Mouse (Mus musculus) myocyte (in vitro differentiated cells): ENCODE measurements at regions not wholly inside any gene's neighbourhood (a gene's known extent, or its start where the extent isn't known, plus 50 kb on each side); places are given as distances from the start of the nearest gene placed in this dataset.

Experiments used
- H3K27me3 ChIP-seq: one replicate; pipeline ENCODE4 v1.6.1; 2011; ENCODE audit not compliant: control insufficient read depth, insufficient read depth, insufficient read length
- H3K36me3 ChIP-seq: one replicate; pipeline ENCODE4 v1.6.1; 2011; ENCODE audit not compliant: control insufficient read depth, insufficient read depth
- H3K4me2 ChIP-seq: one replicate; pipeline ENCODE4 v1.6.1; 2011; ENCODE audit warnings: low read depth, control low read depth
- H3K4me3 ChIP-seq: one replicate; pipeline ENCODE4 v1.5.1; 2011; ENCODE audit warnings: mild to moderate bottlenecking, control low read depth, moderate library complexity
- H3K79me2 ChIP-seq: one replicate; pipeline ENCODE4 v1.6.1; 2011; ENCODE audit not compliant: control insufficient read depth, insufficient read depth
- H3ac ChIP-seq: one replicate; pipeline ENCODE4 v1.6.1; 2011; ENCODE audit not compliant: control insufficient read depth, insufficient read length
- CEBPB ChIP-seq: IDR thresholded peaks from 2 replicates; pipeline ENCODE4 v1.6.1; 2011; ENCODE audit warnings: mild to moderate bottlenecking, moderate library complexity; ENCODE audit not compliant: poor library complexity, insufficient read depth, severe bottlenecking
- E2F4 ChIP-seq: IDR thresholded peaks from one replicate; pipeline ENCODE4 v1.6.1; 2011; ENCODE audit warnings: mild to moderate bottlenecking, control low read depth, moderate library complexity; ENCODE audit not compliant: insufficient read depth
- MAX ChIP-seq: IDR thresholded peaks from one replicate; pipeline ENCODE4 v1.6.1; 2011; ENCODE audit warnings: low read depth, mild to moderate bottlenecking, control low read depth
- MYOD1 ChIP-seq, 3 experiments: IDR thresholded peaks; one replicate each; pipeline ENCODE4 v1.6.1; 2011; ENCODE audit warnings: control low read depth in 2 of 3, low read depth in 2 of 3, mild to moderate bottlenecking in 2 of 3, moderate library complexity in 1 of 3; ENCODE audit not compliant: insufficient read length in 2 of 3, control insufficient read depth in 1 of 3
- MYOG ChIP-seq, 3 experiments: IDR thresholded peaks; one replicate each; pipeline ENCODE4 v1.6.1; 2011; ENCODE audit warnings: control low read depth in 2 of 3, low read depth in 2 of 3, mild to moderate bottlenecking in 2 of 3; ENCODE audit not compliant: insufficient read length in 2 of 3, control insufficient read depth in 1 of 3, insufficient read depth in 1 of 3
- POLR2A ChIP-seq: IDR thresholded peaks from one replicate; pipeline ENCODE4 v1.6.1; 2011; ENCODE audit warnings: low read depth, mild to moderate bottlenecking, control low read depth, moderate library complexity; ENCODE audit not compliant: insufficient read length
- POLR2AphosphoS2 ChIP-seq: IDR thresholded peaks from one replicate; pipeline ENCODE4 v1.6.1; 2011; ENCODE audit warnings: low read depth, control low read depth; ENCODE audit not compliant: insufficient read length
- REST ChIP-seq: IDR thresholded peaks from one replicate; pipeline ENCODE4 v1.6.1; 2011; ENCODE audit warnings: mild to moderate bottlenecking, control low read depth, moderate library complexity; ENCODE audit not compliant: insufficient read depth, insufficient read length
- SRF ChIP-seq: IDR thresholded peaks from one replicate; pipeline ENCODE4 v1.6.1; 2011; ENCODE audit warnings: low read depth; ENCODE audit not compliant: control insufficient read depth, insufficient read length
- TCF12 ChIP-seq: IDR thresholded peaks from one replicate; pipeline ENCODE4 v1.6.1; 2011; ENCODE audit warnings: mild to moderate bottlenecking, control low read depth; ENCODE audit not compliant: poor library complexity, insufficient read depth, severe bottlenecking
- TCF3 ChIP-seq: IDR thresholded peaks from one replicate; pipeline ENCODE4 v1.6.1; 2011; ENCODE audit warnings: low read depth, control low read depth; ENCODE audit not compliant: insufficient read length
- USF1 ChIP-seq: IDR thresholded peaks from one replicate; pipeline ENCODE4 v1.6.1; 2011; ENCODE audit warnings: low read depth, mild to moderate bottlenecking, control low read depth, moderate library complexity

GRCm38 (mm10) chr6:117688664-117689178 is 152.3 kb upstream of the Zfp637 start:
- Histone ChIP-seq H3K79me2 (no peaks in the 10 kb centered on the region), H3ac (no peak overlapping the region), H3K4me3 (no peak overlapping the region), H3K27me3 (no peaks in the 10 kb centered on the region), H3K36me3 (no peaks in the 10 kb centered on the region), H3K4me2 (no peak overlapping the region)
- TF ChIP-seq REST (no peak), MYOG (IDR thresholded peaks at IDR 0.05; ENCODE audit: control insufficient read depth in 1 of 3, insufficient read depth in 1 of 3, insufficient read length in 2 of 3, low read depth in 2 of 3) (peak in 1 of 3 experiments; percentile 13), MYOD1 (IDR thresholded peaks at IDR 0.05; ENCODE audit: control insufficient read depth in 1 of 3, insufficient read length in 2 of 3, low read depth in 2 of 3) (peak in 1 of 3 experiments; percentile 17)

DNA sequence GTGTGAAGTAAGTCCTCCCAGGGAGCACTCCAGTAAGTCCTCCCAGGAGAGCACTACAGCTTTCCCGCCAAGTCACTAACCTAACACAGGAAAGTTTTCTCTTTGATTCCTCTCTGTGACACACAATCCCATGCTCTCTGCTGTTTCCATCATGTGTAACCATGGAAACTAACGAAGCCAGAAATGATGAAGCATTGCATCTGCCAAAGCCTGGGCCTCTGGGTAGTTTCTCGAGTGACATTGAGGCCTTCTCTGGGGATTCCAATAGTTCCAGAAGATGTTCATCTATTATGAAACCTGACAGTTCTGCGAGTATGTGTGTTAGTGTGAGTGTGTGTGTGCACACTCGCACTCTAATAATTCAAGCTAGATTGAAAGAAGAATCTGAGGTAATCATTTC is 140.7 kb upstream of the Zfp637 start:
- Histone ChIP-seq H3K36me3 (no peaks in the 10 kb centered on the region), H3K79me2 (no peaks in the 10 kb centered on the region), H3K4me2 (no peak overlapping the region), H3K4me3 (no peak overlapping the region), H3K27me3 (peaks cover 3% of the 10 kb centered on the region), H3ac (no peak overlapping the region)
- TF ChIP-seq USF1 (no peak), TCF3 (no peak), E2F4 (no peak), MYOG (IDR thresholded peaks at IDR 0.05; ENCODE audit: control insufficient read depth in 1 of 3, insufficient read depth in 1 of 3, insufficient read length in 2 of 3, low read depth in 2 of 3) (no peak), MYOD1 (IDR thresholded peaks at IDR 0.05; ENCODE audit: control insufficient read depth in 1 of 3, insufficient read length in 2 of 3, low read depth in 2 of 3) (no peak), POLR2A (no peak), REST (no peak), TCF12 (no peak), CEBPB (no peak), POLR2AphosphoS2 (no peak), SRF (no peak)

DNA sequence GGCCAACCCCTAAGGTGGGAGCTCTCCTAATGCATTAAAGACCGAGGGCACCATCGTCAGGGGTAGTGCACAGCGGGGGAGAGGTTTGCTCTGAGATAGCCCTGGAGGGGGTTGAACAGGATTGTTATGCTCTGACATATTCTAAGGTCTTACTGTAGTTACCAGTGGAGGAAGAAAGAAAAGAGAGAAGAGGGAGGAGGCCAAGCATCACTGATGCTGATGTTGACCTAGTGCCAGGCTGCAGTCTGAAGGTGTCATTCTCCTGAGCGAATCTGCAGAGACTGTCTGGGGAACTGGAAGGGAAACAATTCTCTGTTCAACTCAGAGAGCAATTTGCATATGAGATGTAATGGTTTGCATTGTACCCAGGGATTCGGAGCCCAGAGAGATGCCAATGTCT is 139.4 kb upstream of the Zfp637 start:
- Histone ChIP-seq H3ac (no peak overlapping the region), H3K79me2 (no peaks in the 10 kb centered on the region), H3K27me3 (peaks cover 3% of the 10 kb centered on the region), H3K36me3 (no peaks in the 10 kb centered on the region), H3K4me2 (no peak overlapping the region), H3K4me3 (no peak overlapping the region)
- TF ChIP-seq CEBPB, result no peak
- no peak for TF ChIP-seq TCF12
- no peak for TF ChIP-seq REST
- TF ChIP-seq E2F4, result no peak
- no peak for TF ChIP-seq SRF
- no peak for TF ChIP-seq USF1
- TF ChIP-seq POLR2AphosphoS2, result no peak
- TF ChIP-seq MAX, result no peak
- TF ChIP-seq MYOG (IDR thresholded peaks at IDR 0.05; ENCODE audit: control insufficient read depth in 1 of 3, insufficient read depth in 1 of 3, insufficient read length in 2 of 3, low read depth in 2 of 3), result no peak
- TF ChIP-seq POLR2A, result no peak

DNA sequence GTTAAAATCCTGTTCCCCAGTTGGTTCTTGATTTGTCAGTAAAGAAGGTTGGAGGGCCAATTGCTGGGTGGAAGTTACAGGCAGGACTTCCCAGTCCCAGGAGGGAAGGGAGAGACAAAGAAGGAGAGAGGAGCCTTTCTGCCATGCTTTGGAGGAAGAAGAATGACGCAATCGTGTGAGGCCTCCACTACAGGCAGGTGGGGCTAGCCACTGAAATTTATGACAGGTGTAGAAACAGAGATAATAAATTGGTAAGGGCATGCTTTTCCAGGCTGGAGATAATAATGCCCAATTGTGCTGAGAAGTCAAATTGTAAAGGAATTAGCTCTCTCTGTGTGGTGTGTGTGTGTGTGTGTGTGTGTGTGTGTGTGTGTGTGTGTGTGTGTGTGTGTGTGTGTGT is 135.0 kb upstream of the Zfp637 start:
- no peak for TF ChIP-seq USF1
- TF ChIP-seq CEBPB, result 0 out of 2 replicates have a peak, but pooled peaks have one; percentile 14

GRCm38 (mm10) chr6:117709212-117709611 is 131.8 kb upstream of the Zfp637 start:
- H3K4me3 ChIP-seq, result no peak overlapping the region
- no peak overlapping the region for H3K4me2 ChIP-seq
- H3K27me3 ChIP-seq, result no peaks in the 10 kb centered on the region
- TF ChIP-seq MYOD1 (IDR thresholded peaks at IDR 0.05; ENCODE audit: control insufficient read depth in 1 of 3, insufficient read length in 2 of 3, low read depth in 2 of 3), result no peak
- no peak for TF ChIP-seq POLR2AphosphoS2
- no peak for TF ChIP-seq TCF12
- TF ChIP-seq SRF, result no peak
- TF ChIP-seq E2F4, result no peak
- TF ChIP-seq POLR2A, result no peak
- TF ChIP-seq TCF3, result no peak
- TF ChIP-seq MYOG (IDR thresholded peaks at IDR 0.05; ENCODE audit: control insufficient read depth in 1 of 3, insufficient read depth in 1 of 3, insufficient read length in 2 of 3, low read depth in 2 of 3), result no peak
- no peak for TF ChIP-seq USF1
- no peak for TF ChIP-seq CEBPB
- no peak for TF ChIP-seq REST
- no peak for TF ChIP-seq MAX
- H3K79me2 ChIP-seq, result no peaks in the 10 kb centered on the region
- no peak overlapping the region for H3ac ChIP-seq
- no peaks in the 10 kb centered on the region for H3K36me3 ChIP-seq

More for the DNA sequence above, 135.0 kb upstream of the Zfp637 start:
- Histone ChIP-seq H3ac (no peak overlapping the region), H3K27me3 (peaks cover 2% of the 10 kb centered on the region), H3K4me2 (no peak overlapping the region), H3K79me2 (no peaks in the 10 kb centered on the region), H3K36me3 (no peaks in the 10 kb centered on the region), H3K4me3 (no peak overlapping the region)
